In the genomic region with DNA sequence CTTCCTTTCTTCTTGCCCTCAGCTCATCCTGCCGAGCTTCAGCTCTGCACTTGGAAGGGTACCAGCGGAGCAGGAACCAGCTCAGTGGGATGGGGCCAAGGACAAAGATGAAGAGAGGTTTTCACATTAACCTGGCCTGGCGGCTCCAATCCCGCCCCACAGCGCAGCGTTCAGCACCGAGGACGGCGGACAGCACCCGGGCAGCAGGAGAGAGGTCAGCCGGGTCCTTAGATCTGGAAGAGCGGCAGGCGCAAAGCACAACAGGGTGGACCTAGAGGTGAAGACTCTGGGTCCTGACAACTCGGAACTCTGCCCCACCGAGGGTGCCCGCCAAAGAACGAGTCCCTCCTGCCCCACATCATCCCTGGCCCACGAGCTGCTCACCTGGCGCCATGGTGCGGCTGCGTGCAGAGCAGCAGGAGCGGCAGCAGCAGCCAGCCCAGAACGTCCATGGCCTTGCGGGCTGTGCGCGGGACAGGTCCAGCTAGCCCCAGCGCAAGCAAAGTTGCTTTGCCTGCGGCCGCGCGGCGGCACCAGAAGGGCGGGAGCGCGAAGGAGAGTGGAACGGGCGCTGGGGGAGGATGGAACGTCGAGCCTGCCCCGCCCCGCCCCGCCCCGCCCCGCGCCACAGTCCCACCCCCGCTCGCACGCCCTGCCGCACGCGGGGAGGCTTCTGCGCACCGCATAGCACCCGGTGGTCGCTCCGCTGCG, we compare ENCODE assay signal across 8 mouse cellular contexts. TPM values are rescaled to one million over a fixed set of nuclear protein-coding genes. Genes with fewer than 3 reads are reported as not detected.
DNase-seq lines count a peak whose midpoint lies in the region; ATAC-seq and TF ChIP-seq lines count a peak whose summit lies in the region.

A gene (minus strand): TSS at position 602 of the 711 bp plus-strand sequence.

- DNase-seq in adrenal gland, postnatal 36 days, result peak; percentile 75 to 85
- DNase-seq in embryonic facial prominence, embryonic 14.5 days (ENCODE audit: low spot score), result peak; percentile 45
- DNase-seq in heart, postnatal 14 days, result peak; percentile 58 to 82
- peak; percentile 37 to 53 for DNase-seq in layer of hippocampus, postnatal 10 days (ENCODE audit: low spot score in 2 of 2)
- DNase-seq in lung, postnatal 0 days (ENCODE audit: low spot score), result peak; percentile 40
- peak; percentile 70 for DNase-seq in right cerebral cortex, adult 18-20 months
- no peak for DNase-seq in adipocyte (ENCODE audit: low spot score)

- H3K4me2 ChIP-seq in embryonic facial prominence, embryonic 14.5 days (ENCODE audit: low read depth, low read length), result peak within 1 kb of the TSS; percentile 87
- peak within 1 kb of the TSS; percentile 51 for H3K4me2 ChIP-seq in lung, postnatal 0 days (replicated peaks; ENCODE audit: low read depth, low read length)

- intact Hi-C loops in heart, postnatal 14 days (cut with DNase I), result no loop called here

- no peak within 1 kb of the TSS for H3K27ac ChIP-seq in embryonic facial prominence, embryonic 14.5 days (replicated peaks; ENCODE audit: low read depth, low read length)
- no peak within 1 kb of the TSS for H3K27ac ChIP-seq in lung, postnatal 0 days (ENCODE audit: low read length)

- ATAC-seq in CD4-positive, CD25-positive, alpha-beta regulatory T cell, adult 4 months, result peak; percentile 17
- ATAC-seq in embryonic facial prominence, embryonic 14.5 days (ENCODE audit: low read depth), result peak; percentile 70
- peak; percentile 70 for ATAC-seq in lung, postnatal 0 days

- no peaks in the 10 kb centered on the region for H3K9me3 ChIP-seq in embryonic facial prominence, embryonic 14.5 days (ENCODE audit: control insufficient read depth, low read length)
- H3K9me3 ChIP-seq in lung, postnatal 0 days (ENCODE audit: low read length), result no peaks in the 10 kb centered on the region

- peaks cover 3% of the 10 kb centered on the region; the same call in 1 of the 2 replicates for H3K4me1 ChIP-seq in embryonic facial prominence, embryonic 14.5 days (ENCODE audit: control insufficient read depth, insufficient read depth, low read length)
- 0 out of 2 replicates have a peak, but pooled peaks cover 3% of the 10 kb centered on the region for H3K4me1 ChIP-seq in lung, postnatal 0 days (ENCODE audit: insufficient read depth, low read depth, low read length)

- TF ChIP-seq EP300 in lung, postnatal 0 days (IDR thresholded peaks at IDR 0.05), result no peak

- no peak within 1 kb of the TSS for H3K9ac ChIP-seq in embryonic facial prominence, embryonic 14.5 days (ENCODE audit: low read depth, low read length)
- H3K9ac ChIP-seq in lung, postnatal 0 days (replicated peaks; ENCODE audit: low read depth), result no peak within 1 kb of the TSS

- WGBS in embryonic facial prominence, embryonic 14.5 days, result 1% methylated on average over 21 of the region's 57 CpGs
- 3% methylated on average over 40 of the region's 57 CpGs for WGBS in lung, postnatal 0 days

- H3K36me3 ChIP-seq in embryonic facial prominence, embryonic 14.5 days (ENCODE audit: control insufficient read depth, insufficient read depth, low read length), result no peaks in the 10 kb centered on the region
- H3K36me3 ChIP-seq in lung, postnatal 0 days (ENCODE audit: insufficient read depth, low read length), result no peaks in the 10 kb centered on the region

- no peak for TF ChIP-seq CTCF in lung, postnatal 0 days (IDR thresholded peaks at IDR 0.05)

- peaks cover 37% of the 10 kb centered on the region for H3K27me3 ChIP-seq in embryonic facial prominence, embryonic 14.5 days (replicated peaks; ENCODE audit: control insufficient read depth, insufficient read depth, low read length)
- H3K27me3 ChIP-seq in lung, postnatal 0 days (replicated peaks; ENCODE audit: insufficient read depth, low read length), result peaks cover 9% of the 10 kb centered on the region; the same call in 1 of the 2 replicates

- H3K4me3 ChIP-seq in embryonic facial prominence, embryonic 14.5 days (ENCODE audit: low read depth, low read length), result peak within 1 kb of the TSS; percentile 45
- H3K4me3 ChIP-seq in lung, postnatal 0 days (ENCODE audit: low read depth, low read length), result peak within 1 kb of the TSS; percentile 15; the same call in 1 of the 2 replicates

RNA-seq across cellular contexts. Expression of the gene that starts here (rescaled TPM):
- 1 to 10 TPM; 1.6 to 2.4 TPM for polyA plus RNA-seq in CD4-positive, CD25-positive, alpha-beta regulatory T cell, adult 4 months (2017; shearing (Covaris generic))
- under 1 TPM in 1 of 2 experiments, not detected in 1; 0.20 TPM for total RNA-seq in adrenal gland, postnatal 36 days (2021)
- polyA plus RNA-seq in embryonic facial prominence, embryonic 14.5 days (2014; fragmentation: Nextera tagmentation; extraction: Ambion mirVana), result not detected in 2 replicates
- not detected for total RNA-seq in heart, postnatal 14 days (2021)
- total RNA-seq in layer of hippocampus, postnatal 10 days (2021), result 1 to 10 TPM; 8.6 to 9.5 TPM
- 0.24 and 0.68 TPM in 2 replicates for polyA plus RNA-seq in lung, postnatal 0 days (2015; fragmentation: Nextera tagmentation; extraction: Ambion mirVana)

Comparison
In these comparisons a context has a peak if more than half of its experiments do, and no peak if none do; other contexts are left out.
1. RNA of the gene that starts here (total RNA-seq): 8.6 to 9.5 TPM in layer of hippocampus, postnatal 10 days; 0.20 TPM in adrenal gland, postnatal 36 days and not detected in heart, postnatal 14 days; every median in the first group is over 4 times any median in the second.
2. Peak in DNase-seq in adrenal gland, postnatal 36 days; RNA of the gene not detected or under 1 TPM.
3. Peak in DNase-seq, ATAC-seq, H3K4me3 ChIP-seq and H3K4me2 ChIP-seq in embryonic facial prominence, embryonic 14.5 days; RNA of the gene not detected or under 1 TPM.
4. Peak in DNase-seq in heart, postnatal 14 days; RNA of the gene not detected or under 1 TPM.
5. Peak in DNase-seq, ATAC-seq, H3K4me3 ChIP-seq and H3K4me2 ChIP-seq in lung, postnatal 0 days; RNA of the gene not detected or under 1 TPM.
6. ATAC-seq: peak in every context shown above with its lines; median percentile 70 in embryonic facial prominence, embryonic 14.5 days; 70 in lung, postnatal 0 days; 17 in CD4-positive, CD25-positive, alpha-beta regulatory T cell, adult 4 months.